Mouse (Mus musculus): Measurements from ENCODE around the gene Bcl2a1d.
"Not testable (repeated sequence)": the region's sequence is repeated elsewhere in the genome, so short reads cannot be mapped to it uniquely, and the experiment has no call there.

Bcl2a1d gene

GRCm38 (mm10) chr9:88731728-88732127 is at the start of gene Bcl2a1d:
Gene Bcl2a1d (minus strand): TSS chr9:88731914.
- DNase-seq (ENCODE audit: low read depth, low spot score) = not testable (repeated sequence)

- not testable (repeated sequence) for DNase-seq (ENCODE audit: low read depth, low spot score)
These were observed 38.5 kb upstream of the Bcl2a1d start for GRCm38 (mm10) chr9:88770239-88770638.

GRCm38 (mm10) chr9:88769470-88769869 is 37.8 kb upstream of the Bcl2a1d start:
- DNase-seq (ENCODE audit: low read depth, low spot score) = not testable (repeated sequence)

GRCm38 (mm10) chr9:88746687-88747086 is 15.0 kb upstream of the Bcl2a1d start:
- not testable (repeated sequence) for DNase-seq (ENCODE audit: low read depth, low spot score)

DNA sequence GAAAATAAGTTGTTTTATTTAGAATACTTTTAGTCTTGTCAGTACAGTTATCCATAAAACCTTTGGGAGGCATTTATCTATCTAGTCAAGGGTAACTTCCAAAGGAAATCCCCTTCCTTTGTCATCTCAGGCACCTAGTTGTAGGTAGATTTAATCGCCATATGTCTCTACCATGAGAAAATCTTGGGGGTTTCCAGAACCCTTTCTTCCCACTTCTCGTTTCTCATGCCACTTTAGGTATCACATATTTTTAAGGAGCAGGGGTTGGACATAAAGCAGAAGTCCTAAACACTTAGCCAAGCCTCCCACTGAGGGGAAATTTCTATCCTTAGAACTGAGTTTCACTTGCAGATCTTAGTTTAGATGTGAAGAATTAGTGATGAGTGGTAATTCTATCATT is 14.3 kb upstream of the Bcl2a1d start:
- not testable (repeated sequence) for DNase-seq (ENCODE audit: low read depth, low spot score)

GRCm38 (mm10) chr9:88735289-88735688 is 3.6 kb upstream of the Bcl2a1d start:
- not testable (repeated sequence) for DNase-seq (ENCODE audit: low read depth, low spot score)

GRCm38 (mm10) chr9:88733182-88733581 is 1.5 kb upstream of the Bcl2a1d start:
- not testable (repeated sequence) for DNase-seq (ENCODE audit: low read depth, low spot score)

DNA sequence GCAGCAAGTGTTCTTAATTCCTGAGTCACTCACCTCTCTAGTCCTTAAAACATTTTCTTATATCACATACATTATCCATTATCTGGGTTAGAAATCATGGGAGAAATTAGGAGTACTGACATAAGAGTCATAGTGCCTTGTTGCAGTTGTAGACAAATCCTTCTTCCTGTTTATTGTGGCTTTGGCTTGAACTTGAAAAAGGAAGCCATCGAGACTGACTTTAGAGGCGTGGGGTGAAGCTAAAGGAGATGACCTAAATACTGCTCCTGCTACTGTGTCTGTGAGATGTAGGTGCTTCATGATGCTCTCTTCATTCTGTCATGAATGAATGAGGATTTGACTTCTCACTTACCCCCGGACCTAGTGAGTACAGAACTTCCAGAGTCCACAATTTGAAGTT is 620 bp upstream of the Bcl2a1d start:
- not testable (repeated sequence) for DNase-seq (ENCODE audit: low read depth, low spot score)

DNA sequence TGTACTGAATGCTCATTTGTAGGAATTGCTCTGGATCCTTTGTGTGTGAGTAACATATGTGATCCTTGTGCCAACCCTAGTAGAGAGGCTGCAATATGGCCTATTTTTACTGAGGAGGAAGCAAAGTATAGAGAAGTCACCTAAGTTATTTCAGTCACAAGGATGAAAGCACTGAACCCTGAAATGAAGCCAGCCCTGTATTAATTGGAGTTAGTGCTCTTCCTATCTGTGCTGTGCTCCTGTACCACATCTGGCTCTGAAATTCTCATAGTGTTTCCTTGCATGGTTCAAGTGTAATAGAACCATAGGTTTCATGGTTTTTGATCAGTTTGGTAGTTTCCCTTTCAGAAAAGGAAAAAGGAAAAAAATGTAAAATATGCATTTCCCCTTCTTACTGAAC is 3.4 kb downstream of the Bcl2a1d start:
- not testable (repeated sequence) for DNase-seq (ENCODE audit: low read depth, low spot score)

DNA sequence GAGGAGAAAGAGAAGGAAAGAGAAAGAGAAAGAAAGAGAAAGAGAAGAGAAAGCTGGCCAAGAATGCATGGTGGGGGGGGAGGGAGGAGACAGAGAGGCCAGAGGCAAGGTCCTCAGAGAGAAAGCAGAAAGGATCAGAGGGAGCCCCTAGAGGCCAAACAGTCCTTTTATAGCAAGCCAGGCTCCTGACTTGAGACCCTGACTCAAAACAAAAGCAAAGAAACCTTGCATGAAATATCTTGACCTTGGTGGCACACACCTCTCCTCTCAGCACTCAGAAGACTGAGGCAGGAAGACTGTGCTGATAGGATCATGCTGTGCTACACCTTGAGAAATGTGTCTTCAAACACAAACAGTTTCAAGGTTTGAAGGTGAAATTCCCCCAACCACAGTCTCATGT is 10.1 kb downstream of the Bcl2a1d start:
- DNase-seq (ENCODE audit: low read depth, low spot score) = not testable (repeated sequence)

GRCm38 (mm10) chr9:88719989-88720537 is 11.7 kb downstream of the Bcl2a1d start, which contains the start of gene Mthfsl:
Gene Mthfsl (minus strand): TSS chr9:88720296.
- peak; percentile 44 for DNase-seq (ENCODE audit: low read depth, low spot score)

DNA sequence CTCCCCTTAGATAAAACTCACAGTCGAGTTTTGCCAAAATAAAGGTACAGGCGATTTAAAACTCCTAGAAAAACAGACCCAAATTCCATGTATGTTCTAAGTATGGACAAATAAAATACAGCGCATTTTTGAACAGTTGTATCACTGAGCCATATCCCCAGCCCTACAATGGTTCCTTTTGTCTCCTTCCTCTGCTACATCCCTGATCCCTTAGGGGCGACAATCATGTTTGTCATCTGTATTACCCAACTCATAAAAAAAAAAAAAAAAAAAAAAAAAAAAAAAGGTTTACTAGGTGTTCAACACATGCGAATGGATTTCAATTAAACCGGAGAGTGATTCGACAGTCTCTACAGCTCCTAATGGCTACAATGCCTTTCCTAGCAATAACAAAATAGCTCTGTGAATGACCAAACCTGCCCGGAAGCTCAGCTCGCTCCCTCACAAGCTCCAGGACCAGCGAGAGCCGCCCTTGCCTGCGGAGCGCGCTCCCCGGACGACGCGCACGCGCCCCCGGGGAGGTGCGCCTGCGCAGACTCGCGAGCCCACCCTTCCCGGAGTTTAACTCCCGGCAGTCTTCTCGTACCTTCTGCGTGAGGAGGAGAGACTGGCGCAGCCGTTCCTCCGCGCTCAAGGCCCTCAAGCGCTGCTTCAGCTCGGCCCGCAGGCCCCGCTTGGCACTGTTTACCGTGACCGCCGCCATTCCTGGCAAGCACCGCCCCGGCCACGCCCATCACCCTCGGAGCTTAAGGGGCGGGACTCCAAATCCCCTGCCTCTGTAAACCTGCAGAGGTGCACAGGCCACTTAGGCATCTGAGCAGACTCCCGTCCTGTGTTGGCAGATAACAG is 12.4 kb downstream of the Bcl2a1d start:
- DNase-seq (ENCODE audit: low read depth, low spot score) = peak; percentile 51

DNA sequence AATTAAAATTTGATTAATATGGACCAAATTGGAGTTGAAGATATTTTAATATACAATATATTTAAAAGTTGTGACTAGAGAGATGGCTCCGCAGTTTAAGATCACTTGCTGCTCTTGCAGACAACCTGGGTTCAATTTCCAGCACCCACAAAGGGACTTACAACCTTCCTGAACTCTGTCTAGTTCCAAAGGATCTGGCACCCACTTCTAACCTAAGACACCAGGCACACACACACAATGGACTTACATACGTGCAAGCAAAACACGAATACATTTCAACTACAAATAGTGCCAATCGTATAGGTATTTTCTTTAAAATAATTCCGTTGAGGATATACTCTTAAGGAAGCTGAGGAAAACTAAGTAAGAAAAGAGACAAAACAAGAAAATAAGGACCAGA is 13.1 kb downstream of the Bcl2a1d start:
- DNase-seq (ENCODE audit: low read depth, low spot score) = not testable (repeated sequence)

DNA sequence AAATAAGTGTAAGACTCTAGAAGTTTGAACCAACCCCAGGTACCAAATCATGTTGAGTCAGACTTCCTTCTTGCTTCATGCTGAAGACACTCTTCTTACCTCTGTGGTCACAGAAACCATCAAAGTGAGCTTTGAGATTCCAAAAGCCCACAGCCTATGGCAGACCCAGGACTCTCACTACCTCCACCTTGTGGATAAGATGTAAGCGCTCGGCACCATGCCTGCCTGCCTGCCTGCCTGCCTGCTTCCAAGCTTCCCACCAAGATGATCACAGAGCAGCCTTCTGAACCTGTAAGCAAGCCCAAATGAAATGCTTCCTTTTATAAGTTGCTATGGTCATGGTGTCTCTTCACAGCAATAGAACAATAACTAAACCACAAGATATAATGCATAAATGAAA is 13.6 kb downstream of the Bcl2a1d start:
- DNase-seq (ENCODE audit: low read depth, low spot score) = not testable (repeated sequence)

DNA sequence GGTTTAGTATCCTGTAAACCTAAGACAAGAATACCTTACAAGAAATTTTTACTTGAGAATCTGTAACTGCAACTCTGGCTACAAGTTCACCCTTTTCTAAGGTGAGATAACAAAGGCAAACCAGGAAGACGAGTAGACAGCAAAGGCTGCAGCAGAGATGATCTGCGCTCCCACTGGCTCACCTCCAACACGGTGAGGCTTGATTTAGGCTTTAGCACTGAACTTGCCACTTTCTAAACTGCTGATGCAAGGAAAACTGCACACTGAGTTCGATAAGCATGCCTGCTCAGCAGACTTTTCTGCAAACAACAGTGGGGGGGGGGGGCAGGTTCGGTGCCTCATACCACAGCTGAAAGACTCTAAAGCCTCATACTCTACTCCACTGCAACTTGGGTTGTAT is 17.2 kb downstream of the Bcl2a1d start:
- DNase-seq (ENCODE audit: low read depth, low spot score) = not testable (repeated sequence)

DNA sequence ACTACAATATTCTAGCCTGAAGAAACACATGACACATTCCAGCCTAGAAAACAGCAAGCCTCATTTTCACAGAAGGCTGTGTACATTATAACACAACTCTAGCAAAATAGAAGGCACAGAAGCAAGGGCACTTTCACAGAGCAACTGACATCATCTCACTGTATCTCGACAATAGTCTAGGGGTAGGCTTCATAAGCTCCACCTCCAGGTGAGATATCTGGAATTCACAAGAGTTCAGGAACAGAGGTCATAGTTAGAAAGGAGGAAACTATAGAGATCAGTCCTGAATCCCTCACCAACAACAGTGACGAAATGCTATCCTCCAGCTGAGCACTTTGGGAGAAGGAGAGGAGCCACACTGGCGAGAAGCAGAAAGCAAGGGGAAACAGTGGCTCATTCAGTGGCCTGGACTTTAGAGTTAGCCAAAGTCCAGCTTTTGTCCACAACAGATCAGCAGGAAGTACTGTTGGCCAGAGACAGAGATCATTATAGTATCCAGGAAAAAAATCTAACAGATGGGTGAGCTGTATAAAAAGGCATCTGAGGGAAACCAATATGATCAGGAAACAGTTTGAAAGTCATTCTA is 19.5 kb downstream of the Bcl2a1d start:
- DNase-seq (ENCODE audit: low read depth, low spot score) = not testable (repeated sequence)

DNA sequence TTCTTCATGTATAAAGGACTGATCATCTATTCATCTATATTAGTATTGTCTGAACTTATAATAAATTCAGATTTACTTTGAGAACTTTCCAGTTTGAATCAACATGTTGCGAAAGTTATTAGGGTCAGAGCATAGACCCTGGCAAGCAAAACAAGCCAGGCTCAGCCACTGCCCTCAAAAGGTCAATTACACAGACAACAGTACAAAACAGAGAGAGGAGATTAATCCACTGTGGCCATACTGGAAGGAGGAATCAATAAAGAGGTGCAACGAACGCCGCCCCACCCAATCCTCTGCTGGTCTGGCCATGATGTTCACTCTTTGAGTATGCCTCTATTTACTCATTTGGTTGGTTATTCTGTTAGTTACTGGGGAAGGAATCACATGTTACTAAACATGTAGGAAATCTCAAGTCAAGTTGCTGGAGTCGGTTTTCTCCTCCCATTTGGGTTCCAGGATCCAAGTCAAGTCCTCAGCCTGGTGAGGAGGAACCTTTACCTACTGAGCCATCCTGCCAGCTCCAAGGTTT is 20.7 kb downstream of the Bcl2a1d start:
- not testable (repeated sequence) for DNase-seq (ENCODE audit: low read depth, low spot score)

DNA sequence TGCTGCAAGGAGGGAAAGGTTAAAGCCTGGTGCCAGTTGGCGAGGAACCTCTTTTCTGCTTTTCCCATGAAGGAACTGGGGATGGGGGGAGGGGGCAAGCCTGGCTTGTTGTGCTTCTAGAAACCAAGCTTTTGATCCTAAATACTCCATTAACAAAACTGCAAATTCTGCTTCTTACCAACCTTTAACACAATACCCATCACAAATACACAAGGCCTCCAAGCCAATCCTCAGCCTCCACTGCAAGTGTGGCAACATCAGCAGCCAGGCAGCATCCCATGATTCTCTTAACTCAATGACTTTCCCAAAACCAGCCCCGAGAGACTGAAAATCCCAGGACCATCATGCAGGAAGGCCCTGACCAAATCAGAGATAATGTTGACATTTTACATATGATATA is 21.3 kb downstream of the Bcl2a1d start:
- DNase-seq (ENCODE audit: low read depth, low spot score) = not testable (repeated sequence)

- not testable (repeated sequence) for DNase-seq (ENCODE audit: low read depth, low spot score)
These were observed 21.9 kb downstream of the Bcl2a1d start for GRCm38 (mm10) chr9:88709794-88710193.

GRCm38 (mm10) chr9:88709304-88709703 is 22.4 kb downstream of the Bcl2a1d start:
- no peak for DNase-seq (ENCODE audit: low read depth, low spot score)

DNA sequence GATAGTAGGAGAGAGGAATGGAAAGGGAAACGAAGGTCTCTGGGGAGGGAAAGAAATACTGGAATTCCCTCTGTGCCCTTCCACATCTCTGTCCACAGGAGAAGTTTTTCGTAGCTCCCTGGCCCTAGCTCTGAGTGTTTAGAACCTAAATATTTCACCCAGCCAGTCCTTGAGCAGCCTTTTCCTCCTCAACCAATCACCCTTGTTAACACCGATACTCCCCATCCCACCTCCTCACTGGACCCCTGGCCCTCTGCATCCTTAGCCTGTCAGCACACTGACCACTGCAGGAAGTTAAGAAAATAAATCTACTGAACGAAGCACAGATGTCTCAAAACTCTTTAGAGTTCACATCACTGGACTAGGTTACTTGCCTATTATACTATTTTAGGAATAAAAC is 25.0 kb downstream of the Bcl2a1d start:
- DNase-seq (ENCODE audit: low read depth, low spot score) = no peak

DNA sequence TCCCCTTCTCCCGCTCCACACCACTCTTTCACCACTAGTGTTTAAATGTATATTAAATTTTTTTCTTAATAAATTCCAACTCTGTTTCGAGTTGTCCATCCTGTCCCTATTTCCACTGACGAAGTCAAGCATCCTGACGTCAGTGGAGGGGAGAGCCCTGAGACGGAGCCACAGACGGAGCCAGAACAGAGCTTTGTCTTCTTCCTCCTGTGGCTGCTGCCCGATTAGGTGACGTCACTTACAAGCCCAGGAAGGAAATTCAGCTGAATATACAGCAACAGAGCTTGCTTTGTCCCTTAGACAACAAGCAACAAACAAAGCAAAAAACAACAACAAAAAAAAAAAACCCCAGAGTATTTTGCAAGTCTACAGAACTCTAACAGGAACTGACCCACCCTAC is 26.6 kb downstream of the Bcl2a1d start:
- peak; percentile 23 for DNase-seq (ENCODE audit: low read depth, low spot score)

Measured in R1 (cell line).